8 mouse cellular contexts compared by ENCODE assay signal in the genomic region with DNA sequence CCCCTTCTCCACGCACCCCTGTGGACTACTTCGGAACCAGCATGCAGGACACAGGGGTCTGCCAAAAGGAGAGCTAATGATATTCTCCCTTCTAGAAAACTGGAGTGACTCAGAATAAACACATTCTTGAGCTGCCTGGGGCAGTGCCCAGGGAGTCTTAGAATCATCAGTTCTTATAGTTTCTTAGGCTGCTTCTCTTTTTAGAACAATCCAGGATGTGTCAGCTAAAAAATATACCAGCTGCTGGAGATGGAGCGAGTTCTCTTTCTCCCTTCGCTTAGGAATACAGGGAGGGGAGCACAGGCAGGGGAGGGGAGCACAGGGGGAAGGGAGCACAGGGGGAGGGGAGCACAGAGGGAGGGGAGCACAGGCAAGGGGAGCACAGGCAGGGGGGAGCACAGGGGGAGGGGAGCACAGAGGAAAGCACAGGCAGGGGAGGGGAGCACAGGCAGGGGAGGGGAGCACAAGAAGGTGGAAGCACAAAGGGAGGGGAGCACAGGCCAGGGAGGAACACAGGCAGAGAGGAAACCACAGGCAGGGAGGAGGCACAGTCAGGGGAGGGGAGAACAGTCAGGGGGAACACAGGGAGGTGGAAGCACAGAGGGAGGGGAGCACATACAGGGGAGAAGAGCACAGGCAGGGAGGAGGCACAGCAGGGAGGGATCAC. TPM values are rescaled to one million over a fixed set of nuclear protein-coding genes. Genes with fewer than 3 reads are reported as not detected.
DNase-seq lines count a peak whose midpoint lies in the region; ATAC-seq and TF ChIP-seq lines count a peak whose summit lies in the region.

No protein-coding gene starts in this region.

- peaks cover 11% of the 10 kb centered on the region for H3K4me1 ChIP-seq in lung, embryonic 15.5 days
- no peaks in the 10 kb centered on the region for H3K4me1 ChIP-seq in midbrain, postnatal 0 days (ENCODE audit: insufficient read depth, low read length)

- DNase-seq in lung, postnatal 36 days, result no peak
- DNase-seq in left cerebral cortex, postnatal 10 days (ENCODE audit: extremely low spot score in 1 of 2, low spot score in 2 of 2), result peak; percentile 52 to 57
- DNase-seq in midbrain, postnatal 0 days (ENCODE audit: low spot score), result peak; percentile 21
- no peak for DNase-seq in gastrocnemius, adult 8-10 months (ENCODE audit: low spot score in 2 of 2)
- no peak for DNase-seq in adrenal gland, postnatal 10 days

- intact Hi-C loops in left cerebral cortex, postnatal 10 days (cut with DNase I), result loop anchor here (10.0 kb wide), 1 partner anchor 1200 kb away; no protein-coding TSS in a partner anchor

- H3K4me2 ChIP-seq in lung, embryonic 15.5 days, result no peak overlapping the region
- no peak overlapping the region for H3K4me2 ChIP-seq in midbrain, postnatal 0 days (ENCODE audit: low read depth, low read length, poor library complexity, severe bottlenecking)

- whole genome bisulfite sequencing in lung, embryonic 15.5 days, result 38% methylated on average over 4 of the region's 4 CpGs
- 25% methylated on average over 4 of the region's 4 CpGs for WGBS in midbrain, postnatal 0 days

- no peak overlapping the region for H3K4me3 ChIP-seq in lung, embryonic 15.5 days
- H3K4me3 ChIP-seq in midbrain, postnatal 0 days (ENCODE audit: low read depth, low read length), result no peak overlapping the region

- H3K9me3 ChIP-seq in lung, embryonic 15.5 days, result no peaks in the 10 kb centered on the region
- no peaks in the 10 kb centered on the region for H3K9me3 ChIP-seq in midbrain, postnatal 0 days (ENCODE audit: low read length)

- H3K9ac ChIP-seq in lung, embryonic 15.5 days, result no peak overlapping the region
- no peak overlapping the region for H3K9ac ChIP-seq in midbrain, postnatal 0 days (replicated peaks; ENCODE audit: low read length, poor library complexity, severe bottlenecking)

- no peaks in the 10 kb centered on the region for H3K27me3 ChIP-seq in lung, embryonic 15.5 days
- H3K27me3 ChIP-seq in midbrain, postnatal 0 days (ENCODE audit: insufficient read depth, low read length), result no peaks in the 10 kb centered on the region

- no peaks in the 10 kb centered on the region for H3K36me3 ChIP-seq in lung, embryonic 15.5 days
- no peaks in the 10 kb centered on the region for H3K36me3 ChIP-seq in midbrain, postnatal 0 days (ENCODE audit: insufficient read depth, low read length)

- no peak for TF ChIP-seq CTCF in midbrain, postnatal 0 days (IDR thresholded peaks at IDR 0.05)

- H3K27ac ChIP-seq in lung, embryonic 15.5 days, result peak overlapping the region; percentile 81
- H3K27ac ChIP-seq in midbrain, postnatal 0 days (ENCODE audit: low read depth, low read length), result peak overlapping the region; percentile 59; the same call in 1 of the 2 replicates

- ATAC-seq in lung, embryonic 15.5 days (ENCODE audit: borderline replicate concordance, extremely low read depth, low FRiP score, low TSS enrichment), result peak; percentile 75
- ATAC-seq in frontal cortex, adult (ENCODE audit: low TSS enrichment), result peak; percentile 93
- ATAC-seq in midbrain, postnatal 0 days (ENCODE audit: low FRiP score), result peak; percentile 50
- no peak for ATAC-seq in cerebellum, adult (ENCODE audit: insufficient number of reproducible peaks, low FRiP score, low TSS enrichment)

RNA-seq across cellular contexts. Expression of a gene that starts 12.0 kb away (rescaled TPM):
- 46.5 and 49.3 TPM in 2 replicates for polyA plus RNA-seq in lung, embryonic 15.5 days (2015; fragmentation: Nextera tagmentation; extraction: Ambion mirVana)
- 10 to 100 TPM; 67.4 to 67.6 TPM for total RNA-seq in left cerebral cortex, postnatal 10 days (2021)
- 33.7 and 35.2 TPM in 2 replicates for total RNA-seq in midbrain, postnatal 0 days (2014; rRNA removed)
- 32.6 and 37.3 TPM in 2 replicates for polyA plus RNA-seq in midbrain, postnatal 0 days (2015; fragmentation: Nextera tagmentation; extraction: Ambion mirVana)
- 10 to 100 TPM; 28.7 to 42.3 (median 34.5) TPM for total RNA-seq in gastrocnemius, adult 8-10 months (2022)
- total RNA-seq in adrenal gland, postnatal 10 days (2021), result 10 to 100 TPM; 66.8 to 71.2 TPM

RNA-seq across cellular contexts. Expression of a gene that starts 52.9 kb away (rescaled TPM):
- not detected in 2 replicates for polyA plus RNA-seq in lung, embryonic 15.5 days (2015; fragmentation: Nextera tagmentation; extraction: Ambion mirVana)
- not detected for total RNA-seq in left cerebral cortex, postnatal 10 days (2021)
- not detected in 2 replicates for total RNA-seq in midbrain, postnatal 0 days (2014; rRNA removed)
- polyA plus RNA-seq in midbrain, postnatal 0 days (2015; fragmentation: Nextera tagmentation; extraction: Ambion mirVana), result not detected in 2 replicates
- total RNA-seq in gastrocnemius, adult 8-10 months (2022), result not detected
- total RNA-seq in adrenal gland, postnatal 10 days (2021), result not detected

Comparison
In these comparisons a context has a peak if more than half of its experiments do, and no peak if none do; other contexts are left out.
1. DNase-seq: peak in left cerebral cortex, postnatal 10 days (2 of 2) and midbrain, postnatal 0 days (single experiment); none in lung, postnatal 36 days (single experiment), gastrocnemius, adult 8-10 months (0 of 2) and adrenal gland, postnatal 10 days (single experiment).